Mouse (Mus musculus): ENCODE measurements around the gene Wnt11.

DNA sequence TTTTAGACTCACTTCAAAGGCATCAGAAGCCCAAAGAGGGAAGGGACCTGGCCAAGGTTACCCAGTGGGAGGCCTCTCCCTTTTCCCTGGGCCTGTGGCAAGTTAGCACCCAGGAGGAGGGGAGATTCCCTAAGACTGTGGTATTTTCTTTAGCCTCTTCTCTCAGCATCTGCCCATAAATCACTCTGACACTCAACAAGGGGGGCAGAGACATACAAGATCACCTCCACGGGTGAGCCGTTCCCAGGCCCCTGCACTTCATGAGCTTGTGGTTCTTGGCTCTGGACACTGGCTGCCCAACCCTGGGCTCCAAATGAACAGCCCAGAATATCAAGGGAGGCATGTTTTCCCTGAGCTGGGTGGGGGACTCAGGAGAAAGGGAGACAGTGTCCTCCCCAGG, 26.1 kb downstream of the Wnt11 start:
- TF ChIP-seq EP300 (IDR thresholded peaks at IDR 0.05; ENCODE audit: low read depth in 1 of 2, low read length in 2 of 2): no peak
- no peak for TF ChIP-seq CHD2 (IDR thresholded peaks at IDR 0.05; ENCODE audit: low read length)
- TF ChIP-seq UBTF (IDR thresholded peaks at IDR 0.05; ENCODE audit: borderline replicate concordance, insufficient read depth, low read depth, low read length): no peak
- no peak for TF ChIP-seq BHLHE40 (IDR thresholded peaks at IDR 0.05; ENCODE audit: borderline replicate concordance, low read depth, low read length)
- no peak for TF ChIP-seq MEF2A (IDR thresholded peaks at IDR 0.05; ENCODE audit: extremely low read depth, insufficient replicate concordance, low read depth, low read length, poor library complexity, severe bottlenecking)
- TF ChIP-seq CTCF (IDR thresholded peaks at IDR 0.05 in 2 of 3, conservative IDR thresholded peaks at IDR 0.05 in 1 of 3; ENCODE audit: control insufficient read depth in 1 of 3, insufficient read depth in 1 of 3, low read depth in 2 of 3, low read length in 3 of 3, poor library complexity in 1 of 3, severe bottlenecking in 1 of 3): no peak
- TF ChIP-seq USF2 (IDR thresholded peaks at IDR 0.05; ENCODE audit: borderline replicate concordance in 1 of 2, insufficient read depth in 1 of 2, low read depth in 1 of 2, low read length in 2 of 2): no peak
- no peak for TF ChIP-seq MYC (IDR thresholded peaks at IDR 0.05; ENCODE audit: low read depth, low read length)
- TF ChIP-seq GATA1 (IDR thresholded peaks at IDR 0.05; ENCODE audit: low read depth, low read length): no peak
- TF ChIP-seq E2F4 (IDR thresholded peaks at IDR 0.05; ENCODE audit: borderline replicate concordance, low read depth, low read length): no peak
- no peak for TF ChIP-seq POLR2A (IDR thresholded peaks at IDR 0.05; ENCODE audit: control insufficient read depth in 1 of 2, insufficient read depth in 1 of 2, low read depth in 1 of 2, low read length in 2 of 2, poor library complexity in 1 of 2)
